Mouse (Mus musculus): ENCODE measurements at regions not wholly inside any gene's neighbourhood (a gene's known extent, or its start where the extent isn't known, plus 50 kb on each side); places are given as distances from the start of the nearest gene placed in this dataset.

- no peak overlapping the region for H3K9ac ChIP-seq
- no peak overlapping the region for H3K27ac ChIP-seq (ENCODE audit: low read depth)
- DNase-seq (no peak), ATAC-seq (ENCODE audit: insufficient read depth) (no peak)
- no peaks in the 10 kb centered on the region for H3K27me3 ChIP-seq (ENCODE audit: insufficient read depth, low read length)
- H3K9me3 ChIP-seq (ENCODE audit: low read depth, low read length) = no peaks in the 10 kb centered on the region
- H3K4me1 ChIP-seq (ENCODE audit: insufficient read depth) = no peaks in the 10 kb centered on the region
- H3K36me3 ChIP-seq (ENCODE audit: insufficient read depth) = no peaks in the 10 kb centered on the region
- no peak overlapping the region for H3K4me3 ChIP-seq (ENCODE audit: low read depth, low read length)
- H3K4me2 ChIP-seq = no peak overlapping the region
- WGBS = 73% methylated on average over 3 of the region's 3 CpGs
- no peak for TF ChIP-seq CTCF (IDR thresholded peaks at IDR 0.05; ENCODE audit: low read depth)
These were observed 466.1 kb downstream of the Epm2a start for GRCm38 (mm10) chr10:11809255-11809654.

- Histone ChIP-seq H3K9ac (no peak overlapping the region), H3K27ac (ENCODE audit: low read depth) (no peak overlapping the region), H3K4me1 (ENCODE audit: insufficient read depth) (no peaks in the 10 kb centered on the region), H3K9me3 (ENCODE audit: low read depth, low read length) (no peaks in the 10 kb centered on the region), H3K36me3 (ENCODE audit: insufficient read depth) (no peaks in the 10 kb centered on the region), H3K27me3 (ENCODE audit: insufficient read depth, low read length) (no peaks in the 10 kb centered on the region), H3K4me2 (no peak overlapping the region), H3K4me3 (ENCODE audit: low read depth, low read length) (no peak overlapping the region)
- TF ChIP-seq CTCF (IDR thresholded peaks at IDR 0.05; ENCODE audit: low read depth) = no peak
- 78% methylated on average over 3 of the region's 3 CpGs for WGBS
- ATAC-seq (ENCODE audit: insufficient read depth) (no peak), DNase-seq (no peak)
These were observed 479.3 kb downstream of the Epm2a start for GRCm38 (mm10) chr10:11822418-11822959.

- ATAC-seq (ENCODE audit: insufficient read depth) = no peak
- no peaks in the 10 kb centered on the region for H3K4me1 ChIP-seq (ENCODE audit: insufficient read depth)
- TF ChIP-seq CTCF (IDR thresholded peaks at IDR 0.05; ENCODE audit: low read depth) = no peak
- no peak overlapping the region for H3K4me2 ChIP-seq
- no peak overlapping the region for H3K4me3 ChIP-seq (ENCODE audit: low read depth, low read length)
- no peak overlapping the region for H3K9ac ChIP-seq
- no peaks in the 10 kb centered on the region for H3K36me3 ChIP-seq (ENCODE audit: insufficient read depth)
- no peak for DNase-seq
- no peak overlapping the region for H3K27ac ChIP-seq (ENCODE audit: low read depth)
- WGBS = 73% methylated on average over 5 of the region's 5 CpGs
- H3K27me3 ChIP-seq (ENCODE audit: insufficient read depth, low read length) = no peaks in the 10 kb centered on the region
- no peaks in the 10 kb centered on the region for H3K9me3 ChIP-seq (ENCODE audit: low read depth, low read length)
These were observed 497.9 kb downstream of the Epm2a start for GRCm38 (mm10) chr10:11841094-11841493.

- Histone ChIP-seq H3K9ac (no peak overlapping the region), H3K4me2 (no peak overlapping the region), H3K4me3 (ENCODE audit: low read depth, low read length) (no peak overlapping the region), H3K9me3 (ENCODE audit: low read depth, low read length) (no peaks in the 10 kb centered on the region), H3K4me1 (ENCODE audit: insufficient read depth) (no peaks in the 10 kb centered on the region), H3K27ac (ENCODE audit: low read depth) (no peak overlapping the region), H3K36me3 (ENCODE audit: insufficient read depth) (no peaks in the 10 kb centered on the region), H3K27me3 (ENCODE audit: insufficient read depth, low read length) (no peaks in the 10 kb centered on the region)
- DNase-seq (no peak), ATAC-seq (ENCODE audit: insufficient read depth) (no peak)
- WGBS = 87% methylated on average over 7 of the region's 7 CpGs
- no peak for TF ChIP-seq CTCF (IDR thresholded peaks at IDR 0.05; ENCODE audit: low read depth)
These were observed 498.3 kb downstream of the Epm2a start for GRCm38 (mm10) chr10:11841494-11841893.

GRCm38 (mm10) chr10:11846141-11846540, 502.9 kb downstream of the Epm2a start:
- Histone ChIP-seq H3K4me3 (ENCODE audit: low read depth, low read length) (no peak overlapping the region), H3K27me3 (ENCODE audit: insufficient read depth, low read length) (no peaks in the 10 kb centered on the region), H3K9me3 (ENCODE audit: low read depth, low read length) (no peaks in the 10 kb centered on the region), H3K27ac (ENCODE audit: low read depth) (no peak overlapping the region), H3K4me1 (ENCODE audit: insufficient read depth) (no peaks in the 10 kb centered on the region), H3K9ac (no peak overlapping the region), H3K36me3 (ENCODE audit: insufficient read depth) (no peaks in the 10 kb centered on the region), H3K4me2 (no peak overlapping the region)
- TF ChIP-seq CTCF (IDR thresholded peaks at IDR 0.05; ENCODE audit: low read depth) = no peak
- DNase-seq (no peak), ATAC-seq (ENCODE audit: insufficient read depth) (no peak)
- 62% methylated on average over 1 of the region's 1 CpGs for WGBS

- Histone ChIP-seq H3K27me3 (ENCODE audit: insufficient read depth, low read length) (no peaks in the 10 kb centered on the region), H3K9ac (no peak overlapping the region), H3K36me3 (ENCODE audit: insufficient read depth) (no peaks in the 10 kb centered on the region), H3K9me3 (ENCODE audit: low read depth, low read length) (no peaks in the 10 kb centered on the region), H3K4me2 (no peak overlapping the region), H3K4me3 (ENCODE audit: low read depth, low read length) (no peak overlapping the region), H3K27ac (ENCODE audit: low read depth) (no peak overlapping the region), H3K4me1 (ENCODE audit: insufficient read depth) (no peaks in the 10 kb centered on the region)
- ATAC-seq (ENCODE audit: insufficient read depth) (no peak), DNase-seq (no peak)
- no peak for TF ChIP-seq CTCF (IDR thresholded peaks at IDR 0.05; ENCODE audit: low read depth)
- WGBS = 68% methylated on average over 5 of the region's 5 CpGs
These were observed 532.2 kb downstream of the Epm2a start for GRCm38 (mm10) chr10:11875145-11876131.

GRCm38 (mm10) chr10:11886237-11886636, 543.0 kb downstream of the Epm2a start:
- Histone ChIP-seq H3K4me1 (ENCODE audit: insufficient read depth) (no peaks in the 10 kb centered on the region), H3K27me3 (ENCODE audit: insufficient read depth, low read length) (no peaks in the 10 kb centered on the region), H3K27ac (ENCODE audit: low read depth) (no peak overlapping the region), H3K9me3 (ENCODE audit: low read depth, low read length) (no peaks in the 10 kb centered on the region), H3K9ac (no peak overlapping the region), H3K36me3 (ENCODE audit: insufficient read depth) (no peaks in the 10 kb centered on the region), H3K4me3 (ENCODE audit: low read depth, low read length) (no peak overlapping the region), H3K4me2 (no peak overlapping the region)
- WGBS = 85% methylated on average over 4 of the region's 4 CpGs
- no peak for TF ChIP-seq CTCF (IDR thresholded peaks at IDR 0.05; ENCODE audit: low read depth)
- DNase-seq (no peak), ATAC-seq (ENCODE audit: insufficient read depth) (no peak)

Data from lung, embryonic 14.5 days (tissue).